Mouse (Mus musculus): ENCODE results near the gene Pla2g1b.
"Not testable (repeated sequence)": the region's sequence is repeated elsewhere in the genome, so short reads cannot be mapped to it uniquely, and the experiment has no call there.

Gene Pla2g1b

DNA sequence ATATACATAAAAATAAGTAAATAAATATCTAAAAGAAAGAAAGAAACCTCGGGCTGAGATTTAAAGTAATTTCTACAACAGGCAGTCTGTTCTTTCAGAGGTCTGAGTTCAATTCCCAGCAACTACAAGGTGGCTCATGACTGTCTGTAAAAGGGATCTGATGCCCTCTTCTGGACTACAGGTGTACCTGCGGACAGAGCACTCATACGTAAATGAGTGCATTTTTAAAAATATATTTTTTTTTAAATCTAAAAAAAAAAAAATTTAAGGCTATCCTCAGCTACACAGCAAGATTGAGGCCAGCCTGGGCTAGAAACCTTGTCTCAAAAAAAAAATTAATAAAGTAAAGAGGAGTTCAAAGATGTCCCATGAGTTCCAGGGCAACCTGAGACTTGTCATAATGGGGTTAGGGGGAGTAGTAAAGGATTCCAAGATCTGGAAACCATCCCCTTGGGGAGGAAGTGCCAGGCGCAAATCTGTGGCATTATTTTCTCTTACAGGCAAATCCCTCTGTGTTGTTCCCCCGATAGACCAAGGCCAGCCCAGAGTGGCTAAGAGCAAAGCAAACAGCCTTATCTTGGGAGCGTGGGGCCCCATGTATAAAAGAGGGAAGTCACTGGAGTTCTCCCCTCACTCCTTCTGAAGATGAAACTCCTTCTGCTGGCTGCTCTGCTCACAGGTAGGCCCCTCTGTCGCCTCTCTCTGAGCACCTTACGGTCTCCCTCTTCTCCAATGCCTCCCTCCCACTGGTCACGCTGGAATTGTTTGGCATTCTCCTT, at the start of gene Pla2g1b:
TSS of gene Pla2g1b (plus strand) at position 621 of the 779 bp plus-strand sequence.
- DNase-seq (ENCODE audit: low spot score): no peak

DNA sequence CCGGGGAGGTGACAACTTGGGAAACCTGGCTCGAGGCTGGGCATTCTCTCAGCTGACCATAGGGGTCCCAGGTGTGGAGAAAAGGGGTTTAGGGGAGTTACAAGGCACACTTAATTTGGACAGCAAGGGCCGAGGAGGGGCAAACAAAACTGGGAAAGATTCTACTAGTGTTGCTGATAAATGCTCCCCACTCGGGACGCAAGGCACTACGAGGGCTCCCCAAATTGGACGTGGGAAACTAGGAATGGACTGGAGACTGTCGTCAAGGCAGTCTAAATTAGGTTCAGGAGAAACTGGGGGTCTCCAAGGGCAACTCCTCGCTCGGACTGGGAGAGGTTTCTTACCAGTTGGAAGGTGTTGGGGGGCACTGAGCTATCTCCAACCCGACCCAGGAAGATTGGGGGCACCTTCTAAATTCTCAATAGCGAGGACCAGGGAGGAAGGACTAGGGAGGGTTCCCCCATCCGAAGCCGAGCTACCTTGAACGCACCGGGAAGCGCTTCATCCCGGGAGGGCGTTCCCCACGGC, 37.2 kb upstream of the Pla2g1b start:
- no peak for DNase-seq (ENCODE audit: low spot score)

- no peak for DNase-seq (ENCODE audit: low spot score)
These were observed 36.5 kb upstream of the Pla2g1b start, which contains the start of gene Msi1 for GRCm38 (mm10) chr5:115429359-115430186. Gene Msi1, plus strand, starts transcription at chr5:115429599.

- DNase-seq (ENCODE audit: low spot score): no peak
These were observed 35.7 kb upstream of the Pla2g1b start for GRCm38 (mm10) chr5:115430187-115430960.

GRCm38 (mm10) chr5:115431061-115431897, 34.8 kb upstream of the Pla2g1b start:
- DNase-seq (ENCODE audit: low spot score): no peak

- DNase-seq (ENCODE audit: low spot score): no peak
These were observed 34.2 kb upstream of the Pla2g1b start for GRCm38 (mm10) chr5:115431898-115432259.

- DNase-seq (ENCODE audit: low spot score): no peak
These were observed 33.7 kb upstream of the Pla2g1b start for GRCm38 (mm10) chr5:115432395-115432794.

GRCm38 (mm10) chr5:115433191-115433590, 32.9 kb upstream of the Pla2g1b start:
- DNase-seq (ENCODE audit: low spot score): no peak

DNA sequence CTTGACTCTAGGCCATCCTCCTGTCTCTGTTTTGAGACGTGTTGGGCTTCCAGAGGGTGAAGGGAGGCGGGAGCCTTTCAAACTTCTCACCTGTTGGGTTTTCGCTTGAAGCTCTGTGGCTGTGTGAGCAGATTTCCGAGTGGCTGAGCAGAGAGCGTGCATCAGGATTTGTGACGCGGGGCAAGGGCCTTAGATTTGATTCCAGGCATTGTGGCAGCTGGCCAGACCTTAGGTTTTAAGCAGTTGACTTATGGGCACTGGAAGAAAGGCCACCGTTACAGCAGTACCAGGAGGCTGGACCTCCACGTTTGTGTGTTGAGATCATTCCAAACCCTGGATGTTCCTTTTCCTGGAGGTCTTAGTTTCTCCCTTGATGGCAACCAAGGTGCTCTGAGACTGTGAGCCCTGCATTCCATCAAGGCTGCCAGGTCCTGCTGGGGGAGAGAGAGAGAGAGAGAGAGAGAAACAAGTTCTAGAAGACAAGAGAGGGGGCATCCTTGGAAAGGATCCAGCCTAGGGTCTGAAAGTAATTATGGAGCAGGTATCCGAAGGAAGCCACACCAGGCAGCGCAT, 31.7 kb upstream of the Pla2g1b start:
- no peak for DNase-seq (ENCODE audit: low spot score)

DNA sequence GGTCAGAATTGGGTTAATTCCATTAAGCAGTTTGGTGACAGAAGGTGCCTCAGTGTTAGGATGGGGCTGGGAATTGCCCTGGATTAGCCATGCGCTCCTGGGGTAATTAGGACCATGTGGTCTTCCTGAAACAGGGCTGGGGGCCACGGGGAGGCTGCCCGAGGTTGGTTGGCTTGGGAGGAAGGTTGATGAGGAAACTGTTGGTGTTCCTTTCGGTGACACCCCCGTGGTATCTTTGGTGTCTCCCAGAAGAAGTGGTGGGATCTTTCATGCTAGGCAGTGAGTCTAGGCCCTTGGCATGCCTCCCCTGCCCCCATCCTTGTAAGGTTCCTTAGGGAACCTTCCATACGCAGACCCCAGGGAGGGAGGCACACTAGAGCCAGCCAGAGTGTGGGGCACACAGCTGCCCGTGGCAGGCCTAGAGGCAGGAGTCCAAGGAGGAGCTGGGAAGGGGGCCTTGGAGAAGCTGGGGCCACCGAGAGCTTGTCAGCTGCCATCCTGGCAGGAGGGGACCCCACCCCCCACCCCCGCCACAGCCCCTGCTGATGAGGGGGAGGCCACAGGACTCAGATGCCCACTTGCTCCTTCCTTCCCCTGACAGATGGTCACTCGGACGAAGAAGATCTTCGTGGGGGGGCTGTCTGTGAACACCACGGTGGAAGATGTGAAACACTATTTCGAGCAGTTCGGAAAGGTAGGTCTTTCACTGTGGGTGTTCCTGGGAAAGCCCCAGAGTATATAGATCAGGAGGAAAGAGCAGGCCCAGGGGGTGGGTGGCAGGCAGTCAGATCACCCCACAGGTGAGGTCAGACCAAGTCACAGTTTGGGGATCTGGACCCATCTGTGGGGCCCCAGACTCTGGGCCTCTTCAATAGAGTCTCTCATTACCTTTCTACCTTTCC, 31.0 kb upstream of the Pla2g1b start:
- DNase-seq (ENCODE audit: low spot score): no peak

DNA sequence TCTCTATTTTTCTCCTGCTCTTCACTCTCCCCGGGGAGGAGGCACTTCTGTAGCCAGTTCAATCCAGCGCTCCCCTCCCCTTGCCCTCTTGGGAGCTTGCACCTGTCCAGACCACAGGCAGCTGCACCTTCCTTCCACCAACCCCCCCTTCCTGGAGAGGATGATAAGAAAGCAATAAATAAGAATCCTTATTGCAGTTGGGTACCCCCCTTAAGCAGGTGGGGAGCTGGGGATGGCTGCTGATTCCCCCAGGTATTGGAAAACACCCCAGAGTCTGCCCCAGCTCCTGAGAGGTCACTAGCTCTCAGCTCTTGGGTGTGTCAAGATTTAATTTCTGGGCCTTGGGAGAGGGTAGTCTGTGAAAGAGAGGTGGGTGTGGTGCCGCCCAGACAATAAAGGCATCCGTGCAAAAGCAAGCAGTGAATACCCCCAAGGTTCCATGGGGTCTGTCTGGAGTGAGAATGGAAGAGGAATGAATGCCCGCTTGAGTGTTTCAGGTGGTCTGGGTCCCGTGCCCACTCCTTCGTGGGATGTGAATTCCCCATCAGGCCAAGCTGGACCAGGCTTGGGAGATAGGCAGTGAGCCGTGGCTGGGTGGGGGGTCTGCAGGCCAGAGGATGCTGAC, 30.2 kb upstream of the Pla2g1b start:
- DNase-seq (ENCODE audit: low spot score): no peak

DNA sequence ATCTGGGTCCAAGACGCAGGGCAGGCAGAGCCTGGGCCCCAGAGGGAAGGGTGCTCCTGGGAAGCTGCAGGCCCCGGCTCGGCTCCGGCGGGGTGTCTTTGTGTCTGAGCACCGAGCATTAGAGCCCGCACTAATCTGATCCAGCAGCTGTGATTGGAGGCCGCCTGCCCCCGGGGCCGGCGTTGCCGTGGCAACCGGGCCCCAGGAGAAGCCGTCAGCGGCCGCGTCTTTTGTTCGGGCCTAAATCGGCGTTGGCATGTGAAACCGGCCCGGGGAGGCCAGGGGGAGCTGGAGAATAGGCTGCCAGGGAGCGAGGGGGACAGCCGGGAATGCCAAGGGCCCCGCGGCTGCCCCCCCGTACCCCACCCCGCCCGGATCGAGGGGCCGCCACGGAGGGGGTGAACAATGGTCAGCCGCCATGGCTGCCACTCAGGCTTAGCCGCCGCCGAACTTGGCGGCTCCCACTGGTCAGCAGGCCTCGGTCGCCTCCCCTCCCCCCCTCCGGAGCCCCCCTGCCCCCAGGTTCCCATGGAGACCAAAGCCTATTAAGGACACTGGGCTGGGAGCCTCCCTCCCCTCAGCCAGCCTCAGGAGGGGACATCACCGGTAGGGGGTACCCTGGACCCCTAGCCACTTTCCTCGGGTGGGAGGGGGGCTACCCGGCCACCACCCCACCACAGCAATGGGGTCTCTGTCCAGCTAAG, 29.5 kb upstream of the Pla2g1b start:
- peak; percentile 39 for DNase-seq (ENCODE audit: low spot score)

DNA sequence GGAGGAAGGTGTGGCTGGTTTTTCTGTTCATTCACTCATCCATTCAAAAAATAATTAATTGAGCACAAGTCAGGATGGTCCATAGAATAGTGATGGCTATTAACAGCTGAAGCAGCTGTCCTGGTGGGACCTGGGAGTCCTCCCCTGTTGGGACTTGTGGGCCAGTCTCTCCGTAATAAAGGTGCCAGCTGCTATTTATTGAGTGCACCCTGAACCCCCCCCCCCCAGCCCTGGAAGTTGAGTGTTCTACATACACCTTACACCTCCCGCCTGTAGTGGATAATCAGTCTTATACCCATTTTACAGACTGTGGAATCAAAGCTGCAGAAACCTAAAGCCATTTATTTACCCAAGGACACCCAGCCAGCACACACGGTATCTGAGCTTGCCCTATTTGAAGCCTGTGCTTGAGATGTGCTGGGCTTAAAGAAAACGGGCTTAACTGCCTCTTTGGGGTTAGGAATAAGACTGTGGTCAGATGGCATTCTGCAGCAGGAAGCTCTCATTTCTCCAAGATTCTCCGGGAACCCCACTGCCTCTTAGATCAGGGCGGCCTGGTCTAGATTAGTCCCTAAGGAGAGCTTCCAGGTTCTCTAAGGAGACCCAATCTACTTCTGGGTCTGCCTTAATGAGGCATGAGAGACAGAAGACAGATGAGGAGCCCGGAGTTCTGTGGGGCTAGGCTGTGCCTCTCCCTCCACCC, 28.7 kb upstream of the Pla2g1b start:
- DNase-seq (ENCODE audit: low spot score): no peak

DNA sequence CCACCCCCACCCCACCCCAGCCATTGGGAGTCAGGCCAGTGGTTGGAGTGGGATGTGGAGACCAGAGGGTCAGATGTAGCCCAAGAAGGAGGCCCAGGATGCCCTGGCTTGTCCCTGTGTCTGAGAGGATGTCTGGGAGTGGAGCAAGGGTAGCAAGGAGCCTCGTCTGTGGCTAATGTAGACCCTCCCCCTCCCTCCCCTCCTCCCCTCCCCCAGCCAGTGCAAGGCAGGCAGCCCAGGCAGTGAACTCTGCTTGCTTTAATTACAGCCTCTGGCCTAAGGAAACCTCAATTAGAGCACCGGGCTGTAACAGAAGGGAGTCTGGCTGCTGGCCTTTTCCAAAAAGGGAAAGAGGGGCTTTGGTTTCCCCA, 28.1 kb upstream of the Pla2g1b start:
- no peak for DNase-seq (ENCODE audit: low spot score)

DNA sequence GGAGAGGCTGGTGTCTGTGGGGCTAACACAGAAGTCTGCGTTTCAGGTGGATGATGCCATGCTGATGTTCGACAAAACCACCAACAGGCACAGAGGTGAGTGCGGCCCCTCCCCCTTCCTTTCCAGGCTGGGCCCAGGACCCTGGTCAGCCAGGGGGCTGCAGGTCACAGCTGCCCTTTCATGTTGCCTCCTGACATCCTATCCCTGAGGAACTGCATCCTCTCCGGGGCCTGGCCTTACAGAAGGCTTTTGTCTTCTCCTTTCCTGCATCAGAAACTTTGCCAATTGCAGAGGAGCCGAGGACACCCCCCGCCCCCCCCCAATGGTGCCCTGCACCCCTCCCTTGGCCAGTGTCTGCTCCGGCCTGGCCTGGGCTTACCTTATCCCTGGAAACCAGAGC, 27.4 kb upstream of the Pla2g1b start:
- DNase-seq (ENCODE audit: low spot score): no peak

GRCm38 (mm10) chr5:115441205-115441849, 24.7 kb upstream of the Pla2g1b start:
- DNase-seq (ENCODE audit: low spot score): peak; percentile 89

GRCm38 (mm10) chr5:115442663-115443062, 23.4 kb upstream of the Pla2g1b start:
- not testable (repeated sequence) for DNase-seq (ENCODE audit: low spot score)

GRCm38 (mm10) chr5:115444130-115444529, 21.9 kb upstream of the Pla2g1b start:
- no peak for DNase-seq (ENCODE audit: low spot score)
